In the genomic region with DNA sequence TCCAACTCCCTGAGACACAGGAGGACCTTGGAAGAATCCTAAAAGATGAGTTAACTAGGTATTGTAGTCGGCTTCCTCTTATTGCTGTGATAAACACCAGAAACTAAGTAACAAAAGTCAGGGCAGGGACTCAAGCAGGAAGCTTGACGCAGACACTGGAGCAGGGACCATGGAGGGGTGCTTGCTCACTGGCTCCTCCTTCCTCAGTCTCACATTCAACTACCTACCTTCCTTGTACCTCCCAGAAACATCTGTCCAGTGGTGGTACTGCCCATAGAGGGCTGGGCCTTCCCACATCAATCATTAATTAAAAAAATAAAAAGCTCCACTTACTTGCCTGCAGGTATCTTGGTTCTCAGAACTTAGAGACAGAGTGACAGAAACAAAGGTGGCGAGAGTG, we compare ENCODE assay signal across 13 mouse cellular contexts.
A peak's percentile ranks its signal among the peaks of the same experiment; 100 is the strongest.
DNase-seq lines count a peak whose midpoint lies in the region; ATAC-seq and TF ChIP-seq lines count a peak whose summit lies in the region.
"Had no signal": no experiment of that assay in that cellular context is flagged by ENCODE, and none has a peak within 500 bp of the region (broad histone marks: within the 10 kb centered on the region; RNA-seq: fewer than 3 reads in every experiment).

No protein-coding gene starts in this region.

- no peak for TF ChIP-seq CTCF in lung, embryonic 14.5 days (IDR thresholded peaks at IDR 0.05; ENCODE audit: low read depth)

- H3K36me3 ChIP-seq in heart, embryonic 12.5 days: no peaks in the 10 kb centered on the region
- H3K36me3 ChIP-seq in lung, embryonic 14.5 days (ENCODE audit: insufficient read depth): no peaks in the 10 kb centered on the region
- no peaks in the 10 kb centered on the region for H3K36me3 ChIP-seq in forebrain, embryonic 13.5 days (ENCODE audit: poor library complexity, severe bottlenecking)
- no peaks in the 10 kb centered on the region for H3K36me3 ChIP-seq in midbrain, embryonic 15.5 days (replicated peaks)

- peaks cover 15% of the 10 kb centered on the region for H3K4me1 ChIP-seq in heart, embryonic 12.5 days (replicated peaks)
- peaks cover 3% of the 10 kb centered on the region; the same call in 1 of the 2 replicates for H3K4me1 ChIP-seq in lung, embryonic 14.5 days (ENCODE audit: insufficient read depth)
- H3K4me1 ChIP-seq in forebrain, embryonic 13.5 days: peaks cover 18% of the 10 kb centered on the region
- H3K4me1 ChIP-seq in midbrain, embryonic 15.5 days: 0 out of 2 replicates have a peak, but pooled peaks cover 7% of the 10 kb centered on the region

- no peaks in the 10 kb centered on the region for H3K27me3 ChIP-seq in heart, embryonic 12.5 days (replicated peaks)
- no peaks in the 10 kb centered on the region for H3K27me3 ChIP-seq in lung, embryonic 14.5 days (ENCODE audit: insufficient read depth, low read length)
- no peaks in the 10 kb centered on the region for H3K27me3 ChIP-seq in forebrain, embryonic 13.5 days
- no peaks in the 10 kb centered on the region for H3K27me3 ChIP-seq in midbrain, embryonic 15.5 days (replicated peaks)

- no peak for DNase-seq in heart, postnatal 10 days
- peak; percentile 9 for DNase-seq in lung, embryonic 14.5 days
- no peak for DNase-seq in lung, postnatal 10 days
- DNase-seq in thymus, postnatal 4 days: no peak
- DNase-seq in urinary bladder, postnatal 14 days (ENCODE audit: low spot score): no peak
- DNase-seq: kidney, adult 8-10 months; left cerebral cortex, postnatal 4 days; lung, postnatal 4 days; right cerebral cortex, postnatal 25 days had no signal

- 50% methylated on average over 3 of the region's 3 CpGs for WGBS in heart, embryonic 12.5 days
- 59% methylated on average over 3 of the region's 3 CpGs for WGBS in lung, embryonic 14.5 days
- WGBS in forebrain, embryonic 13.5 days: 42% methylated on average over 3 of the region's 3 CpGs
- WGBS in midbrain, embryonic 15.5 days: 43% methylated on average over 3 of the region's 3 CpGs

- no peak overlapping the region for H3K9ac ChIP-seq in heart, embryonic 12.5 days
- no peak overlapping the region for H3K9ac ChIP-seq in lung, embryonic 14.5 days
- no peak overlapping the region for H3K9ac ChIP-seq in forebrain, embryonic 13.5 days
- H3K9ac ChIP-seq in midbrain, embryonic 15.5 days: no peak overlapping the region

- no peaks in the 10 kb centered on the region for H3K9me3 ChIP-seq in heart, embryonic 12.5 days (replicated peaks)
- H3K9me3 ChIP-seq in lung, embryonic 14.5 days (ENCODE audit: low read depth, low read length): no peaks in the 10 kb centered on the region
- no peaks in the 10 kb centered on the region for H3K9me3 ChIP-seq in forebrain, embryonic 13.5 days (replicated peaks)
- H3K9me3 ChIP-seq in midbrain, embryonic 15.5 days: no peaks in the 10 kb centered on the region

- intact Hi-C loops in heart, postnatal 10 days (cut with DNase I): no loop called here

- H3K4me2 ChIP-seq in heart, embryonic 12.5 days: no peak overlapping the region
- no peak overlapping the region for H3K4me2 ChIP-seq in lung, embryonic 14.5 days
- H3K4me2 ChIP-seq in forebrain, embryonic 13.5 days: no peak overlapping the region
- no peak overlapping the region for H3K4me2 ChIP-seq in midbrain, embryonic 15.5 days

- ATAC-seq in heart, embryonic 12.5 days (ENCODE audit: insufficient number of reproducible peaks, low FRiP score): peak; percentile 48; the same call in 1 of the 2 replicates
- no peak for ATAC-seq in lung, embryonic 14.5 days (ENCODE audit: insufficient read depth)
- no peak for ATAC-seq in forebrain, embryonic 13.5 days
- no peak for ATAC-seq in midbrain, embryonic 15.5 days (replicated peaks)
- ATAC-seq: CD4-positive, CD25-positive, alpha-beta regulatory T cell, adult 4 months had no signal

- no peak overlapping the region for H3K4me3 ChIP-seq in heart, embryonic 12.5 days
- H3K4me3 ChIP-seq in lung, embryonic 14.5 days (ENCODE audit: low read depth, low read length): no peak overlapping the region
- no peak overlapping the region for H3K4me3 ChIP-seq in forebrain, embryonic 13.5 days
- H3K4me3 ChIP-seq in midbrain, embryonic 15.5 days: no peak overlapping the region

- H3K27ac ChIP-seq in heart, embryonic 12.5 days (ENCODE audit: poor library complexity, severe bottlenecking): peak overlapping the region; percentile 66
- no peak overlapping the region for H3K27ac ChIP-seq in lung, embryonic 14.5 days (ENCODE audit: low read depth)
- peak overlapping the region; percentile 22; the same call in 1 of the 2 replicates for H3K27ac ChIP-seq in forebrain, embryonic 13.5 days
- H3K27ac ChIP-seq in midbrain, embryonic 15.5 days: peak overlapping the region; percentile 53; the same call in 1 of the 2 replicates
